Mouse (Mus musculus) naive thymus-derived CD4-positive, alpha-beta T cell, adult 2 months (primary cell): ENCODE results near the gene Kcnk7.
A peak's percentile ranks its signal among the peaks of the same experiment; 100 is the strongest.

ENCODE experiments used
- DNase-seq: peaks from one replicate; pipeline ENCODE4 v3.0.0-alpha.2; 2011; ENCODE audit warnings: low read depth

Kcnk7 gene

DNA sequence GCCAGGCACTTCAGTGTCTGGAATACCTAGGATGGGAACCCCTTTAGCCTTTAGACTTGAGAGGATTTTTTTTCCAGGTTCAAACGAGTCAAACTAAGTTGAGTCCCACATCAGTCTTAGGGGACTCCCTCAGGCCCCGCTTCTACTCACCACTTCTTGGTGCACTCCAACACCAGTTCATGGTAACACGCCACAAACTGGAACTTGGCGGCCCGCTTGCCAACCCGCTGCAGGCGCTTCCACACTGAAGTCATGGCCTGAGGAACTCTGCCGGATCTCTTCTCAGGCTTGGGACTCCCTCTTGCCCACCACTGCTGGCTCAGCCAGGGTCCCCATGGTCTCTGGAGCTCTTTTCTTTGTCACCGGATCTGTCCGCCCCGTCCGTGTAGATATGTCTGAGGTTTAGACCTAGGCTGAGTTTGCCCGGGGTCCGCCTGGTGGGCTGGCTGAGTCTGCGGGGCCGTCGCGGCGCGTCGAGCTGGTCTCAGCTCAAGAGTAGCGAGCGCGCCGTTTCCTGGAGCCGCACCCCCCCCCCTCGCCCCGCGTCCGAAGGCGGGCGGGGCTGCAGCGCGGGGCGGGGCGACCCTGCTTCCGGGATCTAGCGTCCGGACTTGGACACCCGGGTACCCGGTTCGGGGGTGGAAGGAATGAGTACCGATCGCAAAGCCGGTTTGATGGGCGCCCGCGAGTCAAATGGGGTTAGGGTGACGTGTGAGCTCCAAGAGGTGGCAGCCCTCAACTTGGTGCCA is 21.8 kb downstream of the Kcnk7 start, which contains the start of gene Ehbp1l1:
Gene Ehbp1l1 (minus strand): TSS at position 551 of the 749 bp plus-strand sequence.
- peak; percentile 81 for DNase-seq

DNA sequence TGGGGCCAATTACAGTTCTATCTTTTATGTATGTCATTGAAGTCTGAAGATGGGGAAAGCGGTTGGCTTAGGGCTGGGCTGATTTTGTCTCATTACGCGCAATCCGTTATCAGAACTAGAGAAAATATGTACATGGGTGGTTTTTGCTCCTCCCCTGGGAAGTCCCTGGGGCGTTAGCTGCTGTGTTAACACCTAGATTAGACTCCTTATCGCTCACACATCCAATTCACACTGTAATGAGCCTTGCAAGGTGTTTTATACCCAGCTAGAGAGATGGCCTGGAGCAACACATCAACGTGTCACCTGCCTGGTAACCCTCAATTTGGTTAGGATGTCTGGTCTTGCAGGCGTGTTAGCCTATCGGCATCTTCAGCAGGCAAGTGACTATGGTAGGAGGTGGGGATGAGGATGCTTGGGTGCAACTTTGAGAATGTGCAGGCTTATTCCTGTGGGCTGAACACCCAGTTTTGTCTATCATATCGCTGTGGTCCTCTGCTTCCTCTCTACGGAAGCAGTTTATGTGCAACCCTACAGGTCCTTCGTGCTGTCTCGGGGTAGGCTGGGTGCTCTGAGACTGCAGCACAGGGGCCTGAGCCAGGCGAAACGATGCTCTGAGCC is 22.9 kb downstream of the Kcnk7 start:
- DNase-seq: peak; percentile 73

DNA sequence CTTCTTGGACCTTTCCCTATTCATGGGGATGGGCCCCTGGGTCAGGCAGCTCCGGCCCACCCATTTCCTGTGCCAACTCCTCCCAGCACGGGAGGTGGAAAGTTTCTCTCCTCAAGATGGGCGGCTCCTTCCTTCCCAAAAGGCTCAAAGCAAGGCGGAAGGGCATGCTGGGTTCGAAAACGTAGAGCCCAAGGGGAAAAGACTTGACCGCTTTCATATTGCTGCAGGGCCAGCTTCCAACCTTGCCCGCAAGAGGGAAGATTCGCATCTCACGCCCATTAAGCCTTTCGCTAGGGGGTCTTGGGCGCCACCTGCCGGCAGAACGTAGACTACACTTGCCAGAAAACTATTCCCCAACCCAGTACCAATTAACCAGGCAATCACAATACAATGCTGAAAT is 23.5 kb downstream of the Kcnk7 start:
- DNase-seq: peak; percentile 91

DNA sequence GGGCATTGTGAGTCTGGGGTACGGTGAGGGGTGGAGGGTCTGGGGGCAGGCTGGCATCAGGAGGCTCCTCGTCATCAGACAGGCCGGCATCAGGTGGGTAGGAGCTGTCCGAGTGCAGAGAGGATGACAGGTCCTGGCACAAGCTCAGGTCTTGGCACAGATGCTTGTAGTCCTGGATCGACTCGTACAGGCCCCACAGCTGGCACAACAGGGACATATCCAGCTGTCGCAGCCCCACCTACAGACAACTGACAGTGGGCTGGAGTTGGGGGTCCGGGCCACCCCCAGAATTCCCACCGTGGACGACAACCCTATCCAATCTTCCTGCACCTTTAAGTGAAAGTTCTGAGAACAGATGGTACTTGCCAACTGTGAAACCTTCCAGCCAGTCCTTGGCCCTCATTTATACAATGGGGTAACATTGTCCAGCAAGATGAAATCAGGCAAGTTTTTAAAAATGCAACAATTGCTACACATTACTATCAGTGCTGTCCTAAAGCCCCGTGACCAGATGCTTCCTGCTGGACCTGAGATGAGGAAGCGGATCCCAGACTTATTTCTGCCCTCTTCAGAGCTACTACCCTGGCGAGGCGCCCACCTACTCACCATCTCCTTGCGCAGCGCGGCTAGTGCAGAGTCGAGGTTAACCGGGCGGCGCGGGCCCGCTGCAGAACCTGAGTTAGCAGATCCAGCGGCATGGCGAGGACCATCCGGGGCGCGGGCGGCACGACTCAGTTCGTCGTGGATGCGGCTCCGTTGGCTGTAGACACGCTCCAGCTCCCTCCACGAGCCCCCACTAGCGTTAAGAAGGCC is 24.7 kb downstream of the Kcnk7 start:
- peak; percentile 51 for DNase-seq

DNA sequence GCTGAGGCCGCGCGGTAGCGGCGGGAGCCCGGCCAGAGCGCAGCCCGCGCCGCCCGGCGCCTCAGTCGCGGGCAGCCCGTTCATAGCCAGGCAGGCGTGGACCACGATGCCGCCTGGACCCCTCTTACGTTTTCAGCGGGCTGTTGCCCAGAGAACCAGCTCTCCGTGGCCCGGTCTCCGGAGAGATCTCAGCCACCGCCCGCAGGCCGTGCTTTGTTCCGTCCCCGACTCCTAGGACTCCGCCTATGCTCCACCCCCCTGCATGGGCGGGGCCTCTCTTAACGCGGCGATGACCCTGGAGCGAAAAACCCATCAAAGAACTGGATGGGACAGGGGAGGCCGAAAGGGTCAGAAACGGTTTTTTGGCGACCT is 25.3 kb downstream of the Kcnk7 start, which contains the start of gene Fam89b:
Gene Fam89b (minus strand): TSS at position 210 of the 372 bp plus-strand sequence.
- peak; percentile 85 for DNase-seq

DNA sequence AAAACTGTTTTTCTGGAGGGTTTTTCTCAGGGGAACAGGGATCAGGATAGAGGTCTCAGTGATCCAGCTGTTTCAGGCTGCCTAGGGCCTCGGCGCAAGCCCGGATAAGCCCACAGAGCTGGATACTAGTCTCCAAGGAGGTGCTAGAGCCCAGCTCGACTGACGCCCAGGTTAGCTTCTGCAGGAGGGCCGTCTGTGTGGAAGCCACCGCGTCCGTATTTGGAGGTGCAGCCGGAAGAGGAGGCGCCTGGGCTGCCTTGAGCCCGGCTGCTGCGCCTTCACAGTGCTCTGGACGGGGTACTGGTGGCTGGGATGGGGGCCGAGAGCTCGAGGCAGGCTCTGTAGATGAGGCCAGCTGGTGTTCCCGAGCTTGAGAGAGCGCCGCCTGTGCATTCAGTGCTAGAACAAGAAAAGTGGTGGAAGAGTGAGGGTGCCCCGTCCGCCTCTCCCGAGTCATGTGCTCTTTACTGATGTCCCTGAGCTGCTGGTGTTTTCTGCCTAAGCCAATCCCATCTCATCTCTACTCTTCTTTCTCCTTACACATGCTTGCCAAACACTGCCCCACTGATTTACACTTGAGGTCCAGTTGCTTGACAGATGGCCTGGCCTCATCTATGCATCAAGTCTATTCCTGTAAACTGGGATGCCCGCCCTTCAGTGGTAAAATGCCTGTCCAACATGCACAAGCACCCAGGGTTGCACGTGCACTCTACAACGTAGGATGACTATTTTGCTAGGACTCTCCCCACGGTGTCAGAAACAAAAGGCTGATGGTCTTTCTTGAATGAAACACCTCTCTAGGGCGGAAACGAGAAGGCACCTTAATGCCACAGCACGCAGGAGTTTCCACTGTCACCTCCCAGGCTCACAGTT is 26.4 kb downstream of the Kcnk7 start:
- no peak for DNase-seq

DNA sequence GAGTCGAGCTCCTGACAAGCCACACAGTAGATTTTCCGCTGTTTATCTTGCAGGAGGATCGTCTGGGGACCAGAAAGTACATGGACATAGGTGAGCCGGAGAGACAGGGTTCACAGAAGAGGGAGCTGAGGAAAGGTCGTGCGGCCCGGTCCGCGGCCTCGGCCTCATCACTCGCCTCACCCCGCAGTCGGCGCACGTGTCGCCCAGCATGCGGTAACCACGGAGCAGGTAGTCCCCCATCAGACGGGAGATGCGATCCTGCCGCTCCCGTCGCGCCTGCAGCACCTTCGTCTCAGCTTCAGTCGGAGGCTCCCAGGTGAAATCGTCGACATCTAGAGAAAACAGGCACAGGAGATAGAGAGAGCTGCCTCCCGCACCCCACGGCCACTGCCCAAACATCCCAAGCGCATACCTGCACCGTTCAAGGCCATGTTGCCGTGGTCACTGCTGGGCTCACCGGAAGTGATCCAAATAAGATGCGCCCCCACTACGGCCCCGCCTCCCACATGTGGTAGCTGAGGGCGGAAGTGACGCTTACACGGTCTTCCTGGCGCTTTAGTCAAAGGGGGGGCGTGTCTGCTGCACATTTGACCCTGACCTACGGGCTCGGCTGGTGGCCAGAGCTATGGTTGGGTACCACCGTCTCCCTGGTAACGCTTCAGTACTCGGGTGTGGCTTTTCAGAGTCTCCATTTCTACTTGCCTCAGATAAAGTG is 27.3 kb downstream of the Kcnk7 start:
- peak; percentile 89 for DNase-seq

DNA sequence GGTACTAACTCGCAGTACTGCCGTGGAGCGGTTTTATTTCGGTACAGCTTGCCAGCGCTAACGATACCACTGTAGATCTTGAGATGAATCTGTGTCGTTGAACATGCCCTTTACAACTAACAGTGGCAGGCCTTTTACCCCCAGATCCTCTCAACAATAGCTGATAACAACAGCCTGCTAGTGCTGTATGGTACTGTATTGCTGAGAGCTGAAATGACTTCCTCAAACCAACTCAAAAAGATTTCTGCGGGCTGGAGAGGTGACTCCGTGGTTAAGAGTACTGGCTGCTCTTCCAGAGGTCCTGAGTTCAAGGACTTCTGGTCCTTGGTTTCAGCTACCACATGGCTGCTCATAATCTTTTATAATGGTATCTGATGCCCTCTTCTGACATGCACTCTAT is 30.2 kb downstream of the Kcnk7 start:
- no peak for DNase-seq

DNA sequence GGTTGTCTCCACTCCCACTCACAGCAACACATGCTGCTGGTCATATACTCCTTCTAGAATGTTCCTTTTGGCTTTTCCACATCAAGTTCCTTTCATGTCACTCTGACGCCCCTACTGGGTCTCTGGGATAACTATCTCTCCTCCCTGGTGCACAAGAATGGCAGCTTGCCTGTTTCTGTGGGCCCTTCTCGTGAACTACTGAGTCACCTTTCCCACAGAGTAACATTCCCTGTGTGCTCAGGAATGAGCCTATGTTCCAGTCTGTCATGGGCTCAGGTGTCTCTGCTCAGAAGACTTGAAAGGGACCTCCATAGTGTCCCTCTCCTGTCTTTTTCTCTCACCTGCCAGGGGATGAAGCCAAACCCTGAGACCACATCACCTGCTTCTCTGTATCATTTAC is 35.3 kb downstream of the Kcnk7 start:
- DNase-seq: no peak

DNA sequence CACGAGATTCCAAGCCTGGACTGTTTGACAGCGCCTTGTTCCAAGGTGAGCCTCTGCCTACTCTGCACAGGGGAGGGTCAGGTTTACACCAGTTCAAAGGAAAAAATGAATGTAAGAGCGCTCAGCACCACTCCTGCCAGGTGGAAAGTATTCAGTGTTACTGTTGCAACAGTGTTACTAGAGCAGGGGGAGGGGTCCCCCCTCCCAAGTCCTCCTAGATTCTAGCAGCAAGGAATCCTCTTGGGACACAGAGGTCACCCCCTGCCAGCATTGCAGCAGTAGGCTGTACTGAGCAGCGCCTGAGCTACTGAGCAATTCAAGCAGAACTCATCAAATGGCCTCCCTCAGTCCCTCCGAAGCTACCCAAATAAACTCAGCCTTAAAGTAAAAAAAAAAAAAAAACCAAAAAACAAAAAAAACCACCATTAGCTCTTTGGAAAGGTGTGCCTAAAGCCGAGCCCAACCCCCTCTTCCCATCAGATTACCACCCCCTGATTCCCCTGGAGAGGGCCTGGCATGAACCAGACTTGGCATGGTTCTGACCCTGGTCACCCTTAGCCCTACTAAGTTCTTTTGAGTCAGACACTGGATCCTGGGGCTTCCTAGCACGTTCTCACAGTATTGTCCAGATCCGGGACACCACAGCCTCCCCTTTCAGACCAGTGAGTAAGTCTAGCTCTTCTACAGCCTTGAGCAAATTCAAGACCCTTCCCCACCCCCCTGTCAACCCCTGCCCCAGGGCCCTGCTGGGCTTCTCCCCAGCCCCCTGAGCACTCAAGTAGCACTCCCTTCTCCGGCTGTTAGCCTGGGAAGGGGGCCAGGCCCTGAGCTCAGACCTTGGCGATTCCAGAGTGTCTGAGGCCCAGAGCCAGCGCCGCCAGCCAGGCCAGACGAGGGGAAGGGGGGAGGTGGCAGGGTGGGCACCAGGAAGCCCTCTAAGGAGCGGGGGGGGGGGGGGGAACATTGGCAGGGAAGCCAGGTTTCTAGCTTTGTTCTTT is 36.5 kb downstream of the Kcnk7 start, which contains the start of gene Ltbp3:
Gene Ltbp3 (plus strand): TSS at position 585 of the 998 bp plus-strand sequence.
- no peak for DNase-seq

DNA sequence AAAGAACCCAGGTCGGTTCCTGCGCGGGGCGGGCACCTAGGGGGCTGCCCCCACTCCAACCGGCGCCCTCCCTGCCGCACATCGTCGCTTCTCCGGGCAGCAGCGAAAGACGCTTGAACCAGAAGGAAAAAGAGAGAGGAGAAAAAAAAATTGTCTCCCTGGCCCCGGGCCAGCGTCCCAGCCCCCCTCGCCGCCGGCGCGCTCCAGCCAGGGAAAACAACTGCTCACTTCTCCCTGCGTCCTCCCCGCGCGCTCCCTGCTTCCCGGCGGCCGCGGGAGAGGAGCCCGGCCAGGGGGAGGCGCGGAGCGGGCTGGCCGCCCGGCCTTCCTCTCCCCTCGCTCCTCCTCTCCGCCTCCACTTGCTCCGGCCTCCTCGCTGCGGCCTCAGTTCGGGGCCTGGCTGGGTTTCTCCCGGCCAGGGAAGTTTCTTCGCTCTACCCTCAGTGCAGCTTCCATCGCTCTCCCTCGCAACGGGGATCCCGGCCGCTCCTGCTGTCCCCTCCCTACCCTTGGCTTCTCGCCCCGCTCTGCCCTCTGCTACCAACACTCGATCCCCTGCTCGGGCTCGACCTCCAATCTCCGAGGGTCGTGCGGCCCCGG is 37.6 kb downstream of the Kcnk7 start:
- DNase-seq: no peak

DNA sequence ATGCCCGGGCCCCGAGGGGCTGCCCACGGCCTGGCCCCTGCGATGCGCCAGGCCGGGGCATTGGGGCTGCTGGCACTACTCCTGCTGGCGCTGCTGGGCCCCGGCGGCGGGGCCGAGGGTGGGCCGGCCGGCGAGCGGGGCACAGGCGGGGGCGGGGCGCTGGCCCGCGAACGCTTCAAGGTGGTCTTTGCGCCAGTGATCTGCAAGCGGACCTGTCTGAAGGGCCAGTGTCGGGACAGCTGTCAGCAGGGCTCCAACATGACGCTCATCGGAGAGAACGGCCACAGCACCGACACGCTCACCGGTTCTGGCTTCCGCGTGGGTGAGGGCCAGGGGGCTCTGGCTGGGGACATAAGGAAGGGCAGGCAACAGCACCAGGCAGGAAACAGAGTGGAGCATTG is 38.1 kb downstream of the Kcnk7 start:
- no peak for DNase-seq

DNA sequence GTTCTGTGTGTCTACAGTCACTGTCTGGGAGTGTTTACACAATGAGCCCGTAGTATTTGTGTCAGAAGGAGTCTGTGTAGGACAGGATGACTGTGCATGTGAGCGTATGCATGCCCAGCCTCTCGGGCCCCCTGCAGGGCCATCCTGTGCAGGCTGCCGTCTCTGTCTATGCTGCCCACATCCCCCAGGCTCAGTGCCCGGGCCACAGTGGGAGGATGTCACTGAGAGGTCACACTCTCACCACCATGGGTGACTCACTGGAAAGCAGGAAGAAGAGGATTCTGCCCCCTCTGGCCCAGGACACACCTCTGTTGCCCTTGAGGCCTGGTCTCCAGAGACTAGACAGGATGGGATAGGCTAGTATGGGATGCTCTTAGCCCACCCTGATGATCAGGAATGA is 39.4 kb downstream of the Kcnk7 start:
- DNase-seq: no peak

DNA sequence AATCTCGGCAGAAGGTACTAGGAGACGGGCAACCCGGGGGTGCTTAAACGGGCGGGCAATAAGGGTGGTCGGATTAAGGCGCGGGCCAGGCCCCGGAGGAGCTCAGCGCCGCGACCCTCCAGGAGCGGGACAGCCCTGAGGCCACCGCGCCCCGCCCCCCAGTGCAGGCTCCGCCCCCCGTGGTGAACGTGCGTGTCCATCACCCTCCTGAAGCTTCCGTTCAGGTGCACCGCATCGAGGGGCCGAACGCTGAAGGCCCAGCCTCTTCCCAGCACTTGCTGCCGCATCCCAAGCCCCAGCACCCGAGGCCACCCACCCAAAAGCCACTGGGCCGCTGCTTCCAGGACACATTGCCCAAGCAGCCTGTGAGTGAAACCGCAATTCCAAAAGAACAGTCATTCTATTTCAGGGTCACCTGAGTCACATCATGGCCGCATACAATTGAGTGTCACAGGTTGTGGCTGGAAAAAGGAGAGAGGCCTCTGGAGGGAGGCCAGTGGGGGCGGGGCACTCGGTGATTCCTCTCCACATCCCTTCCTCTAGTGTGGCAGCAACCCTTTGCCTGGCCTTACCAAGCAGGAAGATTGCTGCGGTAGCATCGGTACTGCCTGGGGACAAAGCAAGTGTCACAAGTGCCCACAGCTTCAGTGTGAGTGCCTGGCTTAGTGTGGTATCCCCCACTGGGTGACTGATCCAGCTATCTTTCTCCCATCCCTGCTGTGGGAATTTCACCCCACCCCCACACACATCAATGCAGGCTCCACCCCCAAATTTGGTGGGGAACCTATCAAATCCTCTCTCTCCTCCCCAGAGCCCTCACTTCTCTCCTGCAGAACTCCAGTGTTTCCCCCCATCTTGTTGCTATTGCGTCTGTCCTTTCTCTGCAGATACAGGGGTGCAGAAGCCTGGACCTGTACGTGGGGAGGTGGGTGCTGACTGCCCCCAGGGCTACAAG is 41.9 kb downstream of the Kcnk7 start:
- no peak for DNase-seq

DNA sequence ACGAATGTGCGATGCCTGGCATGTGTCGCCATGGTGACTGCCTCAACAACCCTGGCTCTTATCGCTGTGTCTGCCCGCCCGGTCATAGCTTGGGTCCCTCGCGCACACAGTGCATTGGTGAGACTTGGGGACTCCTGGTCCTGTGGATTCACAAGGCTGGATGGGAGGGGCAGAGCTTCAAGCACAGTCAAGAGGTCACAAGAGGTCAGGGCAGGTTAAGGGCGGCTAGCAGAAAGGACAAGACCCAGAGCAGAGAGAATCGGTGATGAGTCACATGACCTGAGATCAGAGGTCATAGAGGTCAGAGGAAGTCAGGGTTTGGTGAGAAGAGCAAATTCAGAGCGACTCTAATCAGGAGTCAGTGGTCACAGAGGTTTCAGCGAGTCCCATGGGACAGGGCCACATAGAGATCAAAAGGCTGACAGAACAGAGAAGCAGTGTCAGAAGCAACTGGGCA is 42.8 kb downstream of the Kcnk7 start:
- DNase-seq: no peak

DNA sequence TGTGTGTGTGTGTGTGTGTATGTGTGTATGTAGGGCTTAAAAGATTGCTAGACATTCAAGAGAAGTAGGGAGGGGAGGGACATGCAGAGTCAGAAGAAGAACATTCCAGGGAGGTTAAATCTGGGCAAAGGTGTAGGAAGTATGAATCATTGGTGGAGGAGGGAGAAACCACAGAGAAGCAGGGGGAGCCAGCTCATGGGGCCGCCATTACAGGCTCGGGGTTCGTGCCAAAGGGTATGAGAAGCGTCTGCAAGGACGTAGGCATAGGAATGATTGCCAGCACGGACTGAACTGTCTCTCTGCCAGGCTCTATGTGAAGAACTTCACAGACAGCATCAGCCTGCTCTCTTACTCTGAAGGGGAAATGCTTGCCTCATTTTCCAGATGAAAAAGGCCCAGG is 45.3 kb downstream of the Kcnk7 start:
- no peak for DNase-seq

DNA sequence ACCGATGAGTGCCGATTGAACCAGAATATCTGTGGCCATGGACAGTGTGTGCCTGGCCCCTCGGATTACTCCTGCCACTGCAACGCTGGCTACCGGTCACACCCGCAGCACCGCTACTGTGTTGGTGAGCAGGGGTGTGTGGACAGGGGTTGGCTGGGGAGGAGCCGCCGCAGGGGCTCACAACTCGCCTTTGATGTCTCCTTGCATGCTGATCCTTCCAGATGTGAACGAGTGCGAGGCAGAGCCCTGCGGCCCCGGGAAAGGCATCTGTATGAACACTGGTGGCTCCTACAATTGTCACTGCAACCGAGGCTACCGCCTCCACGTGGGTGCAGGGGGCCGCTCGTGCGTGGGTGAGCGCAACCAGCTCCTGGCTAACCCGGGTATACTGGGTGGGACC is 46.8 kb downstream of the Kcnk7 start:
- DNase-seq: no peak

DNA sequence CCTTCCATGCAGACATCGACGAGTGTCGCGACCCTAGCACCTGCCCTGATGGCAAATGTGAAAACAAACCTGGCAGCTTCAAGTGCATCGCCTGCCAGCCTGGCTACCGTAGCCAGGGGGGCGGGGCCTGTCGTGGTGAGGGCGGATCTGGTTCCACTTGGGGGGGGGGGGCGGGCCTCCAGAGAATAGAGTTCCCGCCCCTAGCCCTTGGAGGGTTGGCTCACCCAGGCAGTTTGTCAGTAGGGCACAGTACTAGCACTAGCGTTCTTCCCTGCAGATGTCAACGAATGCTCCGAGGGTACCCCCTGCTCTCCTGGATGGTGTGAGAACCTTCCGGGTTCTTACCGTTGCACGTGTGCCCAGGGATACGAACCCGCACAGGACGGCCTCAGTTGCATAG is 47.6 kb downstream of the Kcnk7 start:
- DNase-seq: peak; percentile 65
